Mouse (Mus musculus) CD8-positive naive resting alpha-beta T cell, adult 2 months (primary cell): Measurements from ENCODE around the gene Ddb1.
A peak's percentile ranks its signal among the peaks of the same experiment; 100 is the strongest.

ENCODE experiments used
- DNase-seq, 2 experiments: peaks; one replicate each; pipeline ENCODE4 v3.0.0; 2022; ENCODE audit warnings: low read depth in 2 of 2, low spot score in 2 of 2

The Ddb1 gene

GRCm38 (mm10) chr19:10661373-10661772 lies 56.2 kb downstream of the Ddb1 start:
- no peak for DNase-seq

GRCm38 (mm10) chr19:10661919-10662318 lies 56.8 kb downstream of the Ddb1 start:
- DNase-seq: no peak

- DNase-seq: no peak
Observed at GRCm38 (mm10) chr19:10662665-10663064, 57.5 kb downstream of the Ddb1 start.

DNA sequence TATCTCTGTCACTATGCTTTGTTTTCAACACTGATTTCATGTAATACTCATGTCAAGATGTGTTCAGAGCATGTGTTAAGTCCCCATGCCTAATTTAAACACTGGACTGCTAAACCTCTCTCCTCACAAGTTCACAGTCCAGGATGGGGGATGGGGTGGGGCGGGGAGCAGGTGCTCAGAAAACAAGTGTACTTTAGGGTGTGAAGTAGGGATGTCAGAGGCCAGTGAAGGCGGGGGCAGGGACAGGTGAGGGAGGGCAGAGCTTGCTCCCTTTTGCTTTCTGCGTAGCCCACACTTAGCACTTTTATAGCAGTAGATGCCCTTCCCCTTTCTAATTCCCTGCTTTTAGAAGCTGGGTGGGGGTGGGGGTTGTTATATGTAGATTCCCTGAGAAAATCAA lies 60.0 kb downstream of the Ddb1 start:
- DNase-seq: no peak

GRCm38 (mm10) chr19:10665499-10665898 lies 60.4 kb downstream of the Ddb1 start:
- DNase-seq: peak; percentile 52 to 68

DNA sequence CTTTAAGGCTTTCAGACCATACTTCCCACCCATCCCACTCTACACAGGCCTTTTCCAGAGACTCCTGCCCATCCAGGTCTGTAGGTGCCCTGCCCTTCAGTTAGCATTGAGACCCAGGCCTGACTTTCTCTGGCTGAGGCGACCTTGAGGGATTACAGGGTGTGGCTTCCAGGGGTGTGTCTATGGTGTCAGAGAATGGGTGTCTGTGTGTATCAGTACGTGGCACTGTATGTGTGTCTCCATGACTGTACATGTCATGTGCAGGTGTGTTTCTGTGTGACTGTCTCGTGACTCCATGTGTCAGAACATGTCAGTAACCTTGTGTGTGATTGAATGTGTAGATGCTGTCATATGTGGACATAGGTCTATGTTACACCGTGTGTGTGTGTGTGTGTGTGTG lies 66.2 kb downstream of the Ddb1 start:
- DNase-seq: no peak

DNA sequence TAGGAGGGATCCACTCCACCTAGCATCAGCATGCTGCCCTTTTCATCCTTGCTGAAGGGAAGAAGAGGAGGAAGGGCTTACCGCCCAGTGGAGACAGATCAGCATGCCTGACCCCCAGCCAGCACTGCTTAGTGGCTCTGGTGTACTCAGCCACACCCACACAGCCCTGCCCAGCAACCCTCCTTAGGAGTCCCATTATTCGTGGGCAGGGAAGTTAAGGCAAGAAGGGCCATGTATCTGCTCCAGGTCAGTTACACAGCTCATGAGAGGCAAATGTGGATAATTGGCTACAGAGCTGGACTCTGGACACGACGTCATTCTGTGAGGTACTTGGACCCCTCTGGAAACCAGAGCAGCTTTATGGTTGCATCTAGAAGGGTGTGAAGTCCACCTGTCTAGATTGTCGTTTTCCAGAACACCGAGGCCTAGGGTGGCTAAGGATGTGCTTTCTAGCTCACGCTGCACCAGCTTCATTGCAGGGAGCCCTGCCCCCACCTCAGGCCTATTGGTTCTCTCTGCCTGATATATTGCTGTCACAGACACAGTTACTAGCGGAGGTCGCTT lies 66.8 kb downstream of the Ddb1 start:
- no peak for DNase-seq

GRCm38 (mm10) chr19:10673275-10673674 lies 68.1 kb downstream of the Ddb1 start:
- DNase-seq: no peak

DNA sequence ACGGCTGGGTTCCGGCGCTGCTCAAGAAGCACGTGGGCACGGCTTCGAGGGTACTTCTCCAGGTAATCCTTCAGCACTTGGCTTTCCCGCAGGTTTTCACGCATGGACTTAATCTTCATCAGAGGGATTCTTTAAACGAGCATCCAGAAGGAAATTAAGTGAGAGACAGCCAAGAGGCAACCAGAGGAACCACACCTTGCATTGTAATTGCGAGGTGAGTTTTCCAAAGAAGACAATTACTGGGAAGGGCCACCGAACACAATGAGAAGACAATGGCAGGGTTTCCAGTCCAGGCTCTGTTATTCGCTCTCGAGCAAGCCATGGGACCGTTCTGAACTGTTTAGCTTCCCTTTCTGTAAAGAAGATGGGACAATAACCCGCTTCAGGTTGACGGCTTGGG lies 71.5 kb downstream of the Ddb1 start:
- DNase-seq: no peak

GRCm38 (mm10) chr19:10677915-10678771 lies 73.0 kb downstream of the Ddb1 start, which contains the start of gene Pga5:
Gene Pga5 (minus strand): TSS chr19:10678071.
- peak; percentile 68 to 79 for DNase-seq

DNA sequence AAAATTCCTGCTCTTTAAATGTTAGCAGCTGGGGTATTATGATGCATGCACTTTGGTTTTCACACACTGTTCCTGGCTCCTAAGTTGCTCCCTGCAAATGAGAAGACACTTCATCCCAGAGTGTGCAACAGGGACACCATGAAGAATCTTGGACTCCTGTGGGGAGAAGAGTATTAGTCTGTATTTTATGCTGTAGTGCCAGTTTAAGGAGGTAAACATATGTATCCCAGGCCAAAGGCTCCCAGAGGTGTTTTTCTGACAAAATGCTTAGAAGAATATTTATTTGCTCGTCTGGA lies 73.6 kb downstream of the Ddb1 start:
- DNase-seq: no peak
